Mouse (Mus musculus): ENCODE measurements around the gene Fhod1.

GRCm38 (mm10) chr8:105332523-105332922, 15.2 kb downstream of the Fhod1 start:
- no peak for TF ChIP-seq MAX (IDR thresholded peaks at IDR 0.05; ENCODE audit: low read length)
- no peak for TF ChIP-seq GABPA (IDR thresholded peaks at IDR 0.05; ENCODE audit: low read depth, low read length)
- no peak for TF ChIP-seq POLR2A (IDR thresholded peaks at IDR 0.05; ENCODE audit: control insufficient read depth in 1 of 2, insufficient read depth in 1 of 2, low read depth in 1 of 2, low read length in 2 of 2, poor library complexity in 1 of 2)
